Comparison of ENCODE assay signal across 9 mouse cellular contexts in the genomic region with DNA sequence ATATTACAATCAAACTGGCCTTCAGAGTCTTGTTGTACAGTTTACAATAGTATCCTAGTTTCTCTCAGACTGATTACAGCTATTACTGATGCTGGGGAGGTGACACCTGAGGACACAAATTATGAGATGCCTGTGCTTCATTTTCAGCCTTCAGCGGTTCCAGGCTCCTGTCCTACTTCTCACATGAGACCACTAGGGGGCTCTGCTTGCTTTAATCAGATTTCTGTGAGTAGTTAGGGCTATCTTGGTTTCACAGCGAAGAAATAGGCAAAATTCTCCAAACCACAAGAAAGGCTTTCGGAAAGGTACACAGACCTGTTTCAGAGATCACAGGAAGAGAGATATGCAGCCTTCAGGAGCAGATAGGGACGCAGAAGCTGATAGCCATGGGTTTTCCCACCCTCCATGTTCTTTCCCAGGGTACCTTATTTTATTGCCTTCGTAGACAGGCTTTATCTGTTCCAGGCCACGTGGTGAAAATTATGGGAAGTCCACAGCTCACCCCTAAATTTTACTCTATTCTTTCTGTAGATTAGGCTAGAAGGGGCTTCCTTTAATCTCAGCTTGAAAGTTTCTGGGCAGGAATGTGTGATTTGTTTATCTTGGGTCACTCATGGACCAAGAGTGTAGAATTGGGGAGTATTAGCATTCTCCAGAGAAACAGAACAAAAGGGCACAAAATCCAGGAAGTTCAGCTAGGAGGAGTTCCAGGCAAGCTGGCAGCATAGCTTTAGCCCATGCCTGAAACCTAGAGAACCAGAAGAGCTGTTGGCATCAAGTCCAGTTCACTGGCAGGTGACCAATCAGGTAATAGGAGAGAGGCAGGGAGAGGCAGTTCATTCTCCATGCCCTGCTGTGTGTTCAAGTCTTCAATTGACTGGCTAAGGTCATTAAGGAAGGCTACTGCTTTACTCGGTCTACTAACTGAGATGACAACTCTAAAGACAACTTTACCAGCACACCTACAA.
DNase-seq lines count a peak whose midpoint lies in the region; ATAC-seq lines count a peak whose summit lies in the region.
"Had no signal": no experiment of that assay in that cellular context is flagged by ENCODE, and none has a peak within 500 bp of the region (broad histone marks: within the 10 kb centered on the region; RNA-seq: fewer than 3 reads in every experiment).

No protein-coding gene starts in this region.

- H3K9me3 ChIP-seq in limb, embryonic 11.5 days (ENCODE audit: control insufficient read depth, low read length), result no peaks in the 10 kb centered on the region
- H3K9me3 ChIP-seq in limb, embryonic 10.5 days (replicated peaks), result no peaks in the 10 kb centered on the region
- H3K9me3 ChIP-seq: embryonic facial prominence, embryonic 13.5 days; limb, embryonic 12.5 days had no signal

- WGBS in limb, embryonic 11.5 days, result 58% methylated on average over 7 of the region's 7 CpGs
- 62% methylated on average over 7 of the region's 7 CpGs for WGBS in limb, embryonic 10.5 days

- no peaks in the 10 kb centered on the region for H3K4me1 ChIP-seq in limb, embryonic 11.5 days (ENCODE audit: control insufficient read depth, insufficient read depth, low read length)
- H3K4me1 ChIP-seq in limb, embryonic 10.5 days, result no peaks in the 10 kb centered on the region
- H3K4me1 ChIP-seq: limb, embryonic 12.5 days had no signal

- peak; percentile 24 for DNase-seq in limb, embryonic 11.5 days (ENCODE audit: low spot score)
- no peak for DNase-seq in limb, embryonic 10.5 days (ENCODE audit: low spot score)
- peak; percentile 8 to 16 for DNase-seq in adrenal gland, postnatal 36 days
- DNase-seq in left cerebral cortex, adult 11 months (ENCODE audit: low spot score), result peak; percentile 24
- DNase-seq in right cerebral cortex, postnatal 25 days, result peak; percentile 23
- no peak for DNase-seq in spleen, adult 12 weeks (ENCODE audit: low spot score)

- no peaks in the 10 kb centered on the region for H3K27me3 ChIP-seq in limb, embryonic 11.5 days (ENCODE audit: control insufficient read depth, insufficient read depth, low read length)
- no peaks in the 10 kb centered on the region for H3K27me3 ChIP-seq in limb, embryonic 10.5 days (ENCODE audit: low read depth, poor library complexity, severe bottlenecking)
- H3K27me3 ChIP-seq: embryonic facial prominence, embryonic 13.5 days; limb, embryonic 12.5 days had no signal

- H3K4me3 ChIP-seq in limb, embryonic 11.5 days (ENCODE audit: low read depth, low read length), result no peak overlapping the region
- H3K4me3 ChIP-seq in limb, embryonic 10.5 days, result no peak overlapping the region
- H3K4me3 ChIP-seq: embryonic facial prominence, embryonic 13.5 days; limb, embryonic 12.5 days had no signal

- ATAC-seq in limb, embryonic 11.5 days (ENCODE audit: insufficient number of reproducible peaks, low FRiP score, low TSS enrichment, low read depth), result no peak
- ATAC-seq in common myeloid progenitor, adult 5-6 weeks (replicated peaks; ENCODE audit: low read depth, poor library complexity, severe bottlenecking), result peak; percentile 96

- no peaks in the 10 kb centered on the region for H3K36me3 ChIP-seq in limb, embryonic 11.5 days (ENCODE audit: control insufficient read depth, insufficient read depth, low read length)
- no peaks in the 10 kb centered on the region for H3K36me3 ChIP-seq in limb, embryonic 10.5 days
- H3K36me3 ChIP-seq: embryonic facial prominence, embryonic 13.5 days; limb, embryonic 12.5 days had no signal

- H3K9ac ChIP-seq in limb, embryonic 11.5 days (ENCODE audit: low read length), result no peak overlapping the region
- H3K9ac ChIP-seq: embryonic facial prominence, embryonic 13.5 days; limb, embryonic 12.5 days had no signal

- H3K4me2 ChIP-seq in limb, embryonic 11.5 days (ENCODE audit: low read depth, severe bottlenecking), result no peak overlapping the region
- H3K4me2 ChIP-seq: embryonic facial prominence, embryonic 13.5 days; limb, embryonic 12.5 days had no signal

- H3K27ac ChIP-seq in limb, embryonic 11.5 days (replicated peaks; ENCODE audit: low read depth, low read length), result no peak overlapping the region
- H3K27ac ChIP-seq in limb, embryonic 10.5 days, result no peak overlapping the region
- H3K27ac ChIP-seq: embryonic facial prominence, embryonic 13.5 days; limb, embryonic 12.5 days had no signal

Comparison
In these comparisons a context has a peak if more than half of its experiments do, and no peak if none do; other contexts are left out.
1. DNase-seq: peak in limb, embryonic 11.5 days (single experiment), adrenal gland, postnatal 36 days (2 of 2), left cerebral cortex, adult 11 months (single experiment) and right cerebral cortex, postnatal 25 days (single experiment); none in limb, embryonic 10.5 days (single experiment) and spleen, adult 12 weeks (single experiment).